Mouse (Mus musculus) midbrain, embryonic 15.5 days (tissue): ENCODE measurements around the gene Mipep. TPM values are rescaled to one million over a fixed set of nuclear protein-coding genes. Genes with fewer than 3 reads are reported as not detected.

Source experiments
- ATAC-seq: fragments of 200-750 bp; cut with Nextera tagmentation; replicated peaks from 2 replicates; pipeline ENCODE4 v1.8.0; 2017; ENCODE audit warnings: moderate TSS enrichment
- H3K27ac ChIP-seq: fragments of 300-500 bp; sonication (generic); 2 replicates; pipeline ENCODE4 v1.5.1; 2015; ENCODE audit warnings: mild to moderate bottlenecking, inconsistent platforms
- H3K27me3 ChIP-seq: fragments of 300-500 bp; sonication (generic); replicated peaks from 2 replicates; pipeline ENCODE4 v1.6.1; 2015; ENCODE audit warnings: inconsistent platforms
- H3K36me3 ChIP-seq: fragments of 300-500 bp; sonication (generic); replicated peaks from 2 replicates; pipeline ENCODE4 v1.6.1; 2015; ENCODE audit warnings: inconsistent platforms
- H3K4me1 ChIP-seq: fragments of 300-500 bp; sonication (generic); 2 replicates; pipeline ENCODE4 v1.6.1; 2015; ENCODE audit warnings: inconsistent platforms
- H3K4me2 ChIP-seq: fragments of 300-500 bp; sonication (generic); 2 replicates; pipeline ENCODE4 v1.6.1; 2015; ENCODE audit warnings: inconsistent platforms, mild to moderate bottlenecking, moderate library complexity
- H3K4me3 ChIP-seq: fragments of 300-500 bp; sonication (generic); 2 replicates; pipeline ENCODE4 v1.5.1; 2015; ENCODE audit warnings: mild to moderate bottlenecking, inconsistent platforms
- H3K9ac ChIP-seq: fragments of 300-500 bp; sonication (generic); 2 replicates; pipeline ENCODE4 v1.6.1; 2015; ENCODE audit warnings: mild to moderate bottlenecking, inconsistent platforms
- H3K9me3 ChIP-seq: fragments of 300-500 bp; sonication (generic); 2 replicates; pipeline ENCODE4 v1.6.1; 2016; ENCODE audit warnings: inconsistent platforms
- WGBS: fragments of 180-500 bp; shearing (Covaris S2); methylation state at CpG from one replicate; pipeline ENCODE4 v1.1.7; 2015; ENCODE audit warnings: mixed read lengths; 5-methylcytosine and 5-hydroxymethylcytosine counted together
- polyA plus RNA-seq: library from polyadenylated mRNA; unstranded; fragments of >200 nt; fragmentation: Nextera tagmentation; extraction: Ambion mirVana; gene quantifications from 2 replicates; pipeline ENCODE4 v1.2.1, GENCODE M21; 2015

Gene Mipep
- polyA plus RNA-seq, 1 experiment from 2014 or later = 20.5 TPM

DNA sequence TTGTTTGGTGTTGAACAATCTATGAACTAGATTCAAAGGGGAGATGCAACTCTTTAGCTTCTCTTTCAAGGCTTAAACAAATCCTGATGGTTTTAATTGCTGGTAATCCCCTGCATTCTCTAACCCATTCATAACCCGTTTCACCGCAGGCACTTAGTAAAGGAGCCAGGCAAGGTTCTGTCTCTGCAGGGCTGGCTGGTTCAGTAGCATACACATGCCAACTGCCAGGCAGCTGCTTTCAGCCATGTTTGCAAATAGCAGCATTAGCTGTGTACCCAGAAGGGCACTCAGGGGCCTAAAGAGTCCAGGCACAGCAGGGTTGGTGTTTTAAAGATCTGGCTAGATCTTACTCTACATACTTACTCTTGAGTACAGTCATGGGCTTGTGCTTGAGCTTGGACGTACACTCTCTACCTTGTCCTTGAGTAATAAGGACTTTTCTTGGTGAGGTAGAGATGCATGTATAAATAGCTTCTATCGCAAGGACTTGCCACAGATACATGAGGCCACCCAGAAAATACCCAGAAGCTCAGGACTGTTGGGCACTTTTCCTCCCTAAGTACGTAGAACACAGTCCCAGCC, 113.8 kb downstream of the Mipep start:
- Histone ChIP-seq H3K27ac (no peak overlapping the region), H3K4me2 (no peak overlapping the region), H3K9me3 (no peaks in the 10 kb centered on the region), H3K4me3 (no peak overlapping the region), H3K9ac (no peak overlapping the region), H3K27me3 (no peaks in the 10 kb centered on the region), H3K36me3 (no peaks in the 10 kb centered on the region), H3K4me1 (no peaks in the 10 kb centered on the region)
- WGBS = 69% methylated on average over 5 of the region's 5 CpGs
- no peak for ATAC-seq

GRCm38 (mm10) chr14:60904501-60904900, 120.1 kb downstream of the Mipep start:
- no peak for ATAC-seq
- WGBS = 70% methylated on average over 4 of the region's 4 CpGs
- H3K27me3 ChIP-seq = no peaks in the 10 kb centered on the region

DNA sequence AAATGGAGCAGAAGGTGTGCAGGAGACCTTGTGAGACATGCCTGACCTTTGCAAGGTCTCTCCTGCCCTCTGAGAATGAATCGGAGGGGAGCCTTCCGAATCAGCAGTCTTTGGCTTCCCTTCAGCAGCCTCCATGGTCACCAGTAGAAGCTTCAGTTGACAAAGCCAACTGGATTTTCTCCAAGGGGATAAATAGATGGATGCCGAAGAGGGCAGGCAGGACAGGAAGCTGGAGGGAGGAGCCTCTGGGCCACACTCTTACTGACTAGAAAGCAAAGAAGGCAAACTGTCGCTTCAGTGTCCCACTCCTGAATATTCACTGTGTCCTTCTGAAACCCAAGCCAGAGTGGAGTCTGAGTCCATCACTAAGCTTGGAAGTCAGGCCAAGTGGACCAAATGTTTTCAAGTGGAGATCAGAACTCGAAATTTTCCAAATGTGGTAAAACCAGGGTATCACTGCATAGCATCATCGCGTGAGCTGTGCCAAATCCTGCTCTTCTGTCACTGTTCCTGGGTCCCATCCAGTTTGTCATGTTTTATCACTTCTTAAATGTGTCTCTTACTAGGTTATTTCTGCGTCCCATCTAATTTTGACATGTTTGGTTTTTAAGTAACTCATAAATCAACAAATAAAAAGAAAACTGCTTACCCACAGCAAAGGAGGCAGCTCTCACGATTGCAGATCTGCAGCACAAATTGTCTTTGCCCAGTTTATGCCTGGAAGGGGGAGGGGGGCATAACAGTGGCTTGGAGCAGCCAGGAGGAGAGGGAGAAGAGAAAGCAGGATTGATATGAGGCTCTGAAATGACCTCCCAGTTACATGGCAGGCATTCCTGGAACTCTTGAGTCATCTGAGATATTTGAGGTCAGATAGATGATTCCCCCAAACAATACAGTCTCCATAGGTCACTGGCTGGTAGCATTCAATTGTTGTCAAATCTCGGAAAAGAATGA, 122.3 kb downstream of the Mipep start:
- 83% methylated on average over 10 of the region's 10 CpGs for WGBS
- Histone ChIP-seq H3K4me3 (no peak overlapping the region), H3K4me2 (no peak overlapping the region), H3K27me3 (no peaks in the 10 kb centered on the region), H3K4me1 (no peaks in the 10 kb centered on the region), H3K9me3 (no peaks in the 10 kb centered on the region), H3K27ac (no peak overlapping the region), H3K36me3 (no peaks in the 10 kb centered on the region), H3K9ac (no peak overlapping the region)
- ATAC-seq = no peak

More at GRCm38 (mm10) chr14:60904501-60904900, 120.1 kb downstream of the Mipep start:
- Histone ChIP-seq H3K4me3 (no peak overlapping the region), H3K9me3 (no peaks in the 10 kb centered on the region), H3K27ac (no peak overlapping the region), H3K4me1 (no peaks in the 10 kb centered on the region), H3K36me3 (no peaks in the 10 kb centered on the region), H3K4me2 (no peak overlapping the region), H3K9ac (no peak overlapping the region)

- H3K4me1 ChIP-seq = peaks cover 7% of the 10 kb centered on the region
- H3K4me3 ChIP-seq = no peak overlapping the region
- no peak overlapping the region for H3K9ac ChIP-seq
- WGBS = 94% methylated on average over 4 of the region's 4 CpGs
- no peak overlapping the region for H3K27ac ChIP-seq
- no peak overlapping the region for H3K4me2 ChIP-seq
- H3K9me3 ChIP-seq = no peaks in the 10 kb centered on the region
- ATAC-seq = no peak
- H3K36me3 ChIP-seq = no peaks in the 10 kb centered on the region
- no peaks in the 10 kb centered on the region for H3K27me3 ChIP-seq
These were observed 125.0 kb downstream of the Mipep start for GRCm38 (mm10) chr14:60909351-60909750.

DNA sequence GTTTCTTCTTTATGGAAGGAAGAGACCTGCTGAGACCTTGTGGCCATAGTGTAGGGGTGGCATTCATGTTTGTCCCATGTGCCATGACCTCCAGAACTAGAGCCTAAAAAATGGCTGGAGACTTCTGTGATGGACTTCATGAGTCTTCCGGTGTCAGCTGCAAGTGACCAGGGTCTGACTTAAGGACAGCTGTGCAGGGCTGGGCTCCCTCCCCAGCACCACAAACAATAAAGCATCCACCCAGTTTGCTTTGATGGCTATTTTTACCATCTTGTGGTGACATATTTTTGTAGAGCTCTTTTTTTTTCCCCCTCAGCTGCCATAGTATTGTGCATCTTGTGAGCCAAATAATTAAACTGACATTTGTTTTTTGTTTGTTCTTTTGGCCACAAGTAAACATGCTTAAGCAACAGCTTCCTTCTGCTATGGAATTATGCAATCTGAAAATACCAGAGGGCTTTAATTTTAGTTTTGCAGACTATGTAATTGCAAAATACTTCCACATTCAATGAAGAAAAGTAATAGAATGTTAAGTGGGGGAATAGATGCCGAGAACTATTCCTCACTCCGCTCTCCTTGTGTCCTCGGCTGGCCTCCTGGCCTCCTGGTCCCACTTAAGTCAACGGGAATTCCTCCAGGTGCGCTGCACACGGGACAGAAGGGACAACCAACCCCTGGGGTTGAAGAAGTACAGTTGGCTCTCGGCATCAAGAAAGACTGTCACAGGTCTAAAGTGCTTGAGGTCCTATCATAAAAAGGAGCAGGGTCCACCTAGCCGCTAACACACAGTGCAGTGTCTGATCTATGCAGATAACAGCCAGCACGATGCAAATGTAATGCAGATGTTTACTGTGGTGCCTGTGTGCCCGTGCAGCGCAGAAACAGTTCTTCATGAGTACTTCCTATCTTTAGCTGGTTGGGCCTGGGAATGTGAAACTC, 126.4 kb downstream of the Mipep start:
- H3K27ac ChIP-seq = no peak overlapping the region
- no peaks in the 10 kb centered on the region for H3K27me3 ChIP-seq
- no peak for ATAC-seq
- WGBS = 92% methylated on average over 12 of the region's 12 CpGs
- no peak overlapping the region for H3K4me2 ChIP-seq
- H3K9me3 ChIP-seq = no peaks in the 10 kb centered on the region
- H3K9ac ChIP-seq = no peak overlapping the region
- no peaks in the 10 kb centered on the region for H3K36me3 ChIP-seq
- H3K4me1 ChIP-seq = peaks cover 7% of the 10 kb centered on the region
- no peak overlapping the region for H3K4me3 ChIP-seq

- no peaks in the 10 kb centered on the region for H3K36me3 ChIP-seq
- no peak overlapping the region for H3K4me3 ChIP-seq
- WGBS = 8% methylated on average over 8 of the region's 8 CpGs
- H3K9ac ChIP-seq = no peak overlapping the region
- H3K9me3 ChIP-seq = no peaks in the 10 kb centered on the region
- no peak for ATAC-seq
- H3K4me1 ChIP-seq = peaks cover 7% of the 10 kb centered on the region
- H3K4me2 ChIP-seq = no peak overlapping the region
- no peaks in the 10 kb centered on the region for H3K27me3 ChIP-seq
- no peak overlapping the region for H3K27ac ChIP-seq
These were observed 128.7 kb downstream of the Mipep start for GRCm38 (mm10) chr14:60912981-60913468.

GRCm38 (mm10) chr14:60916661-60917060, 132.3 kb downstream of the Mipep start:
- no peak overlapping the region for H3K27ac ChIP-seq
- peaks cover 7% of the 10 kb centered on the region for H3K4me1 ChIP-seq
- no peak for ATAC-seq
- H3K4me3 ChIP-seq = no peak overlapping the region
- no peaks in the 10 kb centered on the region for H3K27me3 ChIP-seq
- no peak overlapping the region for H3K4me2 ChIP-seq
- WGBS = 55% methylated on average over 4 of the region's 4 CpGs
- no peaks in the 10 kb centered on the region for H3K9me3 ChIP-seq
- H3K9ac ChIP-seq = no peak overlapping the region
- no peaks in the 10 kb centered on the region for H3K36me3 ChIP-seq

- Histone ChIP-seq H3K4me2 (no peak overlapping the region), H3K27me3 (no peaks in the 10 kb centered on the region), H3K4me1 (no peaks in the 10 kb centered on the region), H3K27ac (no peak overlapping the region), H3K9me3 (no peaks in the 10 kb centered on the region), H3K4me3 (no peak overlapping the region), H3K36me3 (no peaks in the 10 kb centered on the region), H3K9ac (no peak overlapping the region)
- no peak for ATAC-seq
- 30% methylated on average over 1 of the region's 1 CpGs for WGBS
These were observed 141.6 kb downstream of the Mipep start for GRCm38 (mm10) chr14:60926011-60926410.

GRCm38 (mm10) chr14:60935705-60936104, 151.3 kb downstream of the Mipep start:
- ATAC-seq = no peak
- H3K27me3 ChIP-seq = no peaks in the 10 kb centered on the region
- no peak overlapping the region for H3K27ac ChIP-seq
- no peak overlapping the region for H3K4me2 ChIP-seq
- H3K4me3 ChIP-seq = no peak overlapping the region
- no peak overlapping the region for H3K9ac ChIP-seq
- no peaks in the 10 kb centered on the region for H3K4me1 ChIP-seq
- WGBS = 85% methylated on average over 5 of the region's 5 CpGs
- H3K9me3 ChIP-seq = no peaks in the 10 kb centered on the region
- no peaks in the 10 kb centered on the region for H3K36me3 ChIP-seq

DNA sequence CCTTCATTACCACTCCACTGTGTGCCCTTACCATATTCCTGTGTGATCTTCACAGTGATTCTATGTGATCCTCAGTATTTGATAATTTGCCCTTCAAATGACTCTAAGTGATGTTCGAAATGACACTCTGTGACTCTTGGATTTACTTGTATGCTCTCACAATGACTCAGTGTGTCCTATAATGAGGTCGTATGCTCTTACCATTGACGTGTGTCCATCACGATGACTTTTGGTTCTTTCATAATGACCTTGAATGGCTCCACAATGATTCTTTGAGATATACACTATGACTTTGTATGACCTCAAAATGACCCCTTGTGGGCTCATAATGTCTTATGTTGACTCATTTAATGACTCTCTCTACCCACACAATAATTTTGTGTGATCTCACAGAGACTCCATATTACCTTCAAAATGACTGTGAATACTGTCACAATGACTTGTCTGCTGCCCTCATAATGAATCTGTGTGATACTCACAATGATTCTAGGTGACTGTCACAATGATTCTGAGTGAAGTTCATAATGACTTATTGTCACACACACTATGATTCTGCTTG, 153.2 kb downstream of the Mipep start:
- no peak overlapping the region for H3K4me3 ChIP-seq
- H3K36me3 ChIP-seq = no peaks in the 10 kb centered on the region
- H3K4me2 ChIP-seq = no peak overlapping the region
- H3K4me1 ChIP-seq = no peaks in the 10 kb centered on the region
- ATAC-seq = no peak
- H3K27ac ChIP-seq = no peak overlapping the region
- 94% methylated on average over 4 of the region's 4 CpGs for WGBS
- H3K9ac ChIP-seq = no peak overlapping the region
- no peaks in the 10 kb centered on the region for H3K27me3 ChIP-seq
- H3K9me3 ChIP-seq = no peaks in the 10 kb centered on the region
